In the genomic region with DNA sequence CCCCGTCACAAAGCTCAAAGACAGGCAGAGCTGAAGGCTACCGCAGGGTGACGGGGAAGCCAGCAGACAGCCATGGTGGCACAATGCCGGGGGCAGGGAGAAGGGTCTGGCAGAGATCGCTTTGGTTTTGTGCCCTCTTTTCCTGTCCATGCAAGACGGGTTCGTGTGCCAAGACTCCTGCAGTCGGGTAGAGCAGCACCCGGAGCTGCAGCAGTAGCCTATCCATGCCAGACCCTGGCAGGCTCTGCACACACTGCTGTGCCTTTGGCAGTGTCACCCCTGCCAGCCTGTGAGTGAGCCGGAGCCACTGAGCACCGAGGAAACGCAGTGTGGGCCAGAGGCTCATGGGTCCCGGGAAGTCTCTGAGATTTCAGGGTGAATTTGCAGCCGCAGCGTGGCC, we compare ENCODE assay signal across 10 mouse cellular contexts.
A peak's percentile ranks its signal among the peaks of the same experiment; 100 is the strongest.
DNase-seq lines count a peak whose midpoint lies in the region; ATAC-seq and TF ChIP-seq lines count a peak whose summit lies in the region.
"Had no signal": no experiment of that assay in that cellular context is flagged by ENCODE, and none has a peak within 500 bp of the region (broad histone marks: within the 10 kb centered on the region; RNA-seq: fewer than 3 reads in every experiment).

No protein-coding gene starts in this region.

- peak; percentile 55; the same call in 1 of the 2 replicates for ATAC-seq in frontal cortex, adult (ENCODE audit: low TSS enrichment)

- DNase-seq in frontal cortex, postnatal 25 days (ENCODE audit: low spot score in 2 of 2): no peak
- peak; percentile 89 for DNase-seq in cerebellum, adult 9-11 months
- peak; percentile 75 to 78 for DNase-seq in layer of hippocampus, postnatal 10 days (ENCODE audit: low spot score in 2 of 2)
- DNase-seq in embryo, embryonic 11 days: no peak
- DNase-seq in kidney, adult 9 months: no peak
- DNase-seq in B cell, adult 2 months: no peak

- no peaks in the 10 kb centered on the region for H3K9me3 ChIP-seq in E14TG2a.4 (ENCODE audit: low read length)
- H3K9me3 ChIP-seq: megakaryocyte, embryonic 14.5 days had no signal

- peaks cover 42% of the 10 kb centered on the region for H3K27me3 ChIP-seq in E14TG2a.4 (ENCODE audit: insufficient read depth, low read length)

- no peak for TF ChIP-seq CTCF in E14TG2a.4 (conservative IDR thresholded peaks at IDR 0.05; ENCODE audit: low read length)

- peaks cover 25% of the 10 kb centered on the region for H3K4me1 ChIP-seq in E14TG2a.4 (replicated peaks; ENCODE audit: low read depth, low read length)
- H3K4me1 ChIP-seq: megakaryocyte, embryonic 14.5 days had no signal

- H3K4me3 ChIP-seq in E14TG2a.4 (replicated peaks; ENCODE audit: low read length): peak overlapping the region; percentile 66
- H3K4me3 ChIP-seq: erythroblast, embryonic 14.5 days had no signal

- no peaks in the 10 kb centered on the region for H3K36me3 ChIP-seq in E14TG2a.4 (ENCODE audit: insufficient read depth, low read length)

Comparison
In these comparisons a context has a peak if more than half of its experiments do, and no peak if none do; other contexts are left out.
1. DNase-seq: peak in cerebellum, adult 9-11 months (single experiment) and layer of hippocampus, postnatal 10 days (2 of 2); none in frontal cortex, postnatal 25 days (0 of 2), embryo, embryonic 11 days (single experiment), kidney, adult 9 months (single experiment) and B cell, adult 2 months (0 of 2).